Mouse (Mus musculus) E14TG2a.4 (cell line): Measurements from ENCODE around the gene 4930558K02Rik.

ENCODE experiments used
- CTCF ChIP-seq: conservative IDR thresholded peaks from 2 replicates; pipeline ENCODE4 v1.5.1; 2014; ENCODE audit warnings: low read length
- NANOG ChIP-seq: IDR thresholded peaks from 2 replicates; pipeline ENCODE4 v1.6.1; 2014; ENCODE audit warnings: borderline replicate concordance, low read length, mixed read lengths

- TF ChIP-seq CTCF (no peak), NANOG (no peak)
Observed at GRCm38 (mm10) chr1:162020303-162020731, 40.9 kb upstream of the 4930558K02Rik start.
